Mouse (Mus musculus) neural tube, embryonic 11.5 days (tissue): ENCODE measurements around the gene Slc4a10. TPM values are rescaled to one million over a fixed set of nuclear protein-coding genes. Genes with fewer than 3 reads are reported as not detected.
A peak's percentile ranks its signal among the peaks of the same experiment; 100 is the strongest.
"Not testable (repeated sequence)": the region's sequence is repeated elsewhere in the genome, so short reads cannot be mapped to it uniquely, and the experiment has no call there.

Source experiments
- ATAC-seq: fragments of 200-750 bp; cut with Nextera tagmentation; 2 replicates; pipeline ENCODE4 v1.8.0; 2017; ENCODE audit warnings: moderate number of reproducible peaks, mild to moderate bottlenecking, moderate TSS enrichment, moderate library complexity; ENCODE audit not compliant: insufficient read depth, low FRiP score, low TSS enrichment
- DNase-seq: peaks from one replicate; pipeline ENCODE4 v3.0.0-alpha.2; 2015; ENCODE audit warnings: low spot score
- H3K27ac ChIP-seq: fragments of 300-500 bp; sonication (generic); 2 replicates; pipeline ENCODE4 v1.5.1; 2014; ENCODE audit warnings: low read depth, mild to moderate bottlenecking, low read length
- H3K27me3 ChIP-seq: fragments of 300-500 bp; sonication (generic); 2 replicates; pipeline ENCODE4 v1.6.1; 2014; ENCODE audit warnings: mild to moderate bottlenecking, low read length, mixed read lengths; ENCODE audit not compliant: control insufficient read depth, insufficient read depth
- H3K36me3 ChIP-seq: fragments of 300-500 bp; sonication (generic); 2 replicates; pipeline ENCODE4 v1.6.1; 2014; ENCODE audit warnings: mild to moderate bottlenecking, low read length, moderate library complexity, mixed read lengths; ENCODE audit not compliant: control insufficient read depth, insufficient read depth
- H3K4me1 ChIP-seq: fragments of 300-500 bp; sonication (generic); 2 replicates; pipeline ENCODE4 v1.6.1; 2014; ENCODE audit warnings: low read length, mixed read lengths; ENCODE audit not compliant: control insufficient read depth, insufficient read depth
- H3K4me2 ChIP-seq: fragments of 300-500 bp; sonication (generic); 2 replicates; pipeline ENCODE4 v1.6.1; 2014; ENCODE audit warnings: low read depth, mild to moderate bottlenecking, moderate library complexity
- H3K4me3 ChIP-seq: fragments of 300-500 bp; sonication (generic); 2 replicates; pipeline ENCODE4 v1.5.1; 2014; ENCODE audit warnings: low read depth, low read length
- H3K9ac ChIP-seq: fragments of 300-500 bp; sonication (generic); 2 replicates; pipeline ENCODE4 v1.6.1; 2014; ENCODE audit warnings: mild to moderate bottlenecking, low read length
- H3K9me3 ChIP-seq: fragments of 300-500 bp; sonication (generic); 2 replicates; pipeline ENCODE4 v1.6.1; 2016; ENCODE audit warnings: low read length; ENCODE audit not compliant: control insufficient read depth
- WGBS: fragments of 180-500 bp; shearing (Covaris S2); extraction: QIAGEN DNeasy Blood & Tissue Kit; methylation state at CpG from one replicate; pipeline ENCODE4 v1.1.7; 2014; 5-methylcytosine and 5-hydroxymethylcytosine counted together
- polyA plus RNA-seq: library from polyadenylated mRNA; unstranded; fragments of >200 nt; fragmentation: Nextera tagmentation; extraction: Ambion mirVana; gene quantifications from 2 replicates; pipeline ENCODE4 v1.2.1, GENCODE M21; 2014

Gene Slc4a10
- 0.22 and 0.52 TPM in 2 replicates for polyA plus RNA-seq

DNA sequence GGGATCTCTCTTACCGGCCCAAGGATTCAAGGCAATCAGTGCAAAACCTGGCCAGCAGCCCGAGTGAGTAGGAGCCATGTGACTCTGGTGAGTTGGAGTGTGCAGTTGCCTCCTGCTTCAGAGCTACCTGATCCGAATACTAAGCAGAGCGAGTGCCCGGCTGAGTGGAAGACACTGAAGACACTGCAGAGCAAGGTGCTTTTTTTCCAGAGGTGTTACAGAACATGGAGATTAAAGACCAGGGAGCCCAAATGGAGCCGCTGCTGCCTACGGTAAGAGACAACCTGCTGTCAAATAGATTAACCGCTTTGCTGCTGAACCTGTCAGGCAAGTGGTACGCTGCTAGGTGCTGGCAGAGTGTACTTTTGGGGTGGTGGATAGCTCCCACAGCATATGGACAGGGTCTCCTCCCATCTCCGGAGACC lies at the start of gene Slc4a10:
TSS of gene Slc4a10 (plus strand) at position 42 of the 425 bp plus-strand sequence.
- peak; percentile 36 for DNase-seq
- Histone ChIP-seq H3K9me3 (no peaks in the 10 kb centered on the region), H3K4me2 (peak within 1 kb of the TSS; percentile 61), H3K27ac (no peak within 1 kb of the TSS), H3K27me3 (no peaks in the 10 kb centered on the region), H3K36me3 (no peaks in the 10 kb centered on the region), H3K9ac (peak within 1 kb of the TSS; percentile 41), H3K4me3 (peak within 1 kb of the TSS; percentile 29), H3K4me1 (no peaks in the 10 kb centered on the region)
- 33% methylated on average over 10 of the region's 10 CpGs for WGBS
- ATAC-seq, result peak; percentile 45; the same call in 1 of the 2 replicates

GRCm38 (mm10) chr2:62001251-62001650 lies 45.0 kb upstream of the Slc4a10 start:
- H3K4me2 ChIP-seq, H3K27ac ChIP-seq, H3K36me3 ChIP-seq, H3K4me3 ChIP-seq, H3K9ac ChIP-seq, ATAC-seq, H3K9me3 ChIP-seq, DNase-seq, H3K27me3 ChIP-seq, H3K4me1 ChIP-seq: not testable (repeated sequence)
- WGBS, result 91% methylated on average over 6 of the region's 6 CpGs

GRCm38 (mm10) chr2:62018209-62018608 lies 28.1 kb upstream of the Slc4a10 start:
- Histone ChIP-seq H3K36me3 (no peaks in the 10 kb centered on the region), H3K27ac (no peak overlapping the region), H3K27me3 (no peaks in the 10 kb centered on the region), H3K9ac (no peak overlapping the region), H3K9me3 (no peaks in the 10 kb centered on the region), H3K4me1 (no peaks in the 10 kb centered on the region), H3K4me3 (no peak overlapping the region), H3K4me2 (no peak overlapping the region)
- DNase-seq (no peak), ATAC-seq (no peak)
- WGBS, result 59% methylated on average over 3 of the region's 3 CpGs

GRCm38 (mm10) chr2:62046861-62047503 lies 720 bp downstream of the Slc4a10 start:
- DNase-seq (no peak), ATAC-seq (peak; percentile 20; the same call in 1 of the 2 replicates)
- H3K27ac ChIP-seq, result no peak overlapping the region
- H3K36me3 ChIP-seq, result no peaks in the 10 kb centered on the region
- peak overlapping the region; percentile 41 for H3K9ac ChIP-seq
- 15% methylated on average over 10 of the region's 10 CpGs for WGBS
- H3K4me2 ChIP-seq, result peak overlapping the region; percentile 61
- H3K27me3 ChIP-seq, result no peaks in the 10 kb centered on the region
- H3K4me1 ChIP-seq, result no peaks in the 10 kb centered on the region
- H3K4me3 ChIP-seq, result peak overlapping the region; percentile 29
- H3K9me3 ChIP-seq, result no peaks in the 10 kb centered on the region

DNA sequence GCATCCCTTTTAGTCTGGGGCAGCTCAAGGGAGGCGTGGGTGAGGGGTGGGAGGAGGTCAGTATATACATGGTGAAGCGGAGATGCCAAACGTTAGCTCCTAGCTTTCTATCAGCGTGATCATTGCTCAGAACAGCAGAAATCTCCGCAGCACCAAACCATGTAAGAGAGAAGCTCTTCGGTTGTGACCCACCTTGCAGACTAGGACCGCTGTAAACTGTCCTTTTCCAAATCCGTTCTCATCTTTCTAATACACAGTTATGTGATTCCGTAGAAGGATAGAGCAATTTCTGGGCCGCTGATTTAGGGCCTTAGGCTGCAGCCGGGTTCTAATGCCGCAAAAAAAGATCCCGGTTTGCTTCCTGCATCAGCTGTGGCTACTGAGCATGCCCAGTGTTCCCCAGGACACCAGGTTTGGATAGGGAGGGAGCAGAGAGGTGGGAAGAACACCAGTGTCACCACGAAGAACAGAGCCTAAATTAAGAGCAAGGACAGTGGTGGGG lies 1.3 kb downstream of the Slc4a10 start:
- Histone ChIP-seq H3K27me3 (no peaks in the 10 kb centered on the region), H3K4me2 (peak overlapping the region; percentile 61), H3K9me3 (no peaks in the 10 kb centered on the region), H3K9ac (peak overlapping the region; percentile 41), H3K4me3 (peak overlapping the region; percentile 29), H3K27ac (no peak overlapping the region), H3K4me1 (no peaks in the 10 kb centered on the region), H3K36me3 (no peaks in the 10 kb centered on the region)
- peak; percentile 83 for ATAC-seq
- peak; percentile 62 for DNase-seq
- WGBS, result 2% methylated on average over 14 of the region's 14 CpGs

DNA sequence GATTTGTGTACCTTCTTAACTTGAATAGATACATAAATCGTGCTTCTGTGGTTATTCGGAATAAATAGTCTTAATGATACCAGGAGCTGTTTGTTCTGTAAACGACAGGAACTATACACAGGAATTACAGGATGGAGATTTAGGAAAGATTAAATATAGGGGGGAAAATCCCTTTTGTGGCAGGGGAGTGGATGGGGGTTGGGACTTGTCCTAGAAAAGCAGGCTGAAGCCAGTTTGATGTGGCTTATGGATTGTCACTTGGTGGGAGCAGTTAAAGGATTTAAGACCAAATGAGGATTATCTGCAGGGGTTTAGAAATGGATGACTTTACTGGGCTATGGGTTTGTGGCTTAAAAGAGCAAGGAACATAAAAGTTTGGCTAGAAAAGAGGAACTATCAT lies 1.9 kb downstream of the Slc4a10 start:
- DNase-seq, result no peak
- peak overlapping the region; percentile 29; the same call in 1 of the 2 replicates for H3K4me3 ChIP-seq
- no peak for ATAC-seq
- H3K4me1 ChIP-seq, result no peaks in the 10 kb centered on the region
- 18% methylated on average over 3 of the region's 3 CpGs for WGBS
- H3K36me3 ChIP-seq, result no peaks in the 10 kb centered on the region
- no peaks in the 10 kb centered on the region for H3K9me3 ChIP-seq
- H3K4me2 ChIP-seq, result peak overlapping the region; percentile 61
- H3K9ac ChIP-seq, result peak overlapping the region; percentile 41; the same call in 1 of the 2 replicates
- H3K27ac ChIP-seq, result no peak overlapping the region
- no peaks in the 10 kb centered on the region for H3K27me3 ChIP-seq

DNA sequence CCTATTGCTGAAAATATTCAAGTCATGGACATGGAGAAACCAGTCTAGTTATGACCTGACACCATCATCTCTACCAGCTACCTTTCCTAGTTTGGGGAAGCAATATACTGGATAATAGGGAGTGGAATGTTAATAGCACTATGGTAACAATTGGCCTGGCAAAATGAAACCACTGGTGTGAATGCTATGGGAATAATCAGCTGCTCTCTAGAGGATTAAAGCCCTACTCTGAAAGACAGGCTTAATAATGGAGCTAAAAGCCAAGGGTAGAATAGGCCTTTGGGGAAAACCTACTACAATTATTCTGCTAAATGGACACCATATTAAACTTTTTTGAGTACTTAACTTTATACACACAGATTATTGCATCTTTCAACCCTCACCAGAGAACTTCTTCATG lies 30.2 kb downstream of the Slc4a10 start:
- H3K4me2 ChIP-seq, result no peak overlapping the region
- DNase-seq, result no peak
- H3K27ac ChIP-seq, result no peak overlapping the region
- no peak overlapping the region for H3K4me3 ChIP-seq
- H3K9ac ChIP-seq, result no peak overlapping the region
- H3K36me3 ChIP-seq, result no peaks in the 10 kb centered on the region
- no peaks in the 10 kb centered on the region for H3K27me3 ChIP-seq
- H3K9me3 ChIP-seq, result no peaks in the 10 kb centered on the region
- H3K4me1 ChIP-seq, result no peaks in the 10 kb centered on the region
- ATAC-seq, result no peak

DNA sequence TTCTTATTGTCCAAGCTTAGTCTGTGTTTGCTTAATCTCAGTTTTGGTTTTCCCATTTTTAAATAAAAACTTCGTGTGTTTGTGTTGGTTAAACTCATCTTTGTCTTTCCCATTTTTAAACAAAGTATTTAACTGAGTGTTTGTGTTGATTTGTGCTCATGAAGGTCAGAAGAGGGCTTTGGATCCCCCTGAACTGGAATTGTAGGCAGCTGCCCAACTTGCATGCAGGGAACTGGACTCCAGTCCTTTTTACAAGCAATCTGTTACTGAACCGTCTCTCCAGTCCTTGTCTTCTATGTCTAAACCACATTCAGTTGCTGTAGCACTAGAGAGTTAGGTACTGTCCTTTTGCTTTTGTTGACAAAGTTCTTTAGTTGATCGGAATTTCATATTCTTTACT lies 41.3 kb downstream of the Slc4a10 start:
- Histone ChIP-seq H3K4me1 (no peaks in the 10 kb centered on the region), H3K9ac (no peak overlapping the region), H3K36me3 (no peaks in the 10 kb centered on the region), H3K27ac (no peak overlapping the region), H3K27me3 (no peaks in the 10 kb centered on the region), H3K4me2 (no peak overlapping the region), H3K9me3 (no peaks in the 10 kb centered on the region), H3K4me3 (no peak overlapping the region)
- 80% methylated on average over 3 of the region's 3 CpGs for WGBS
- no peak for DNase-seq
- no peak for ATAC-seq

- no peak for DNase-seq
- Histone ChIP-seq H3K27me3 (no peaks in the 10 kb centered on the region), H3K27ac (no peak overlapping the region), H3K4me1 (no peaks in the 10 kb centered on the region), H3K4me3 (no peak overlapping the region), H3K36me3 (no peaks in the 10 kb centered on the region), H3K9me3 (no peaks in the 10 kb centered on the region), H3K9ac (no peak overlapping the region), H3K4me2 (no peak overlapping the region)
- WGBS, result 82% methylated on average over 8 of the region's 8 CpGs
- no peak for ATAC-seq
Measured at GRCm38 (mm10) chr2:62088715-62089114, 42.5 kb downstream of the Slc4a10 start.
